Mouse (Mus musculus): ENCODE data around the gene 1700061G19Rik.

- TF ChIP-seq POLR2A (IDR thresholded peaks at IDR 0.05; ENCODE audit: borderline replicate concordance, extremely low read depth, insufficient read depth, insufficient read length, poor library complexity, severe bottlenecking) (no peak), CTCF (IDR thresholded peaks at IDR 0.05; ENCODE audit: borderline replicate concordance, extremely low read depth, insufficient read depth, insufficient read length) (no peak)
Observed at GRCm38 (mm10) chr17:56917166-56917565, 41.9 kb downstream of the 1700061G19Rik start.
